In genomic region chr3:84732016-84732502, GRCm38 (mm10) we compare ENCODE assay signal across 9 mouse cellular contexts.
A peak's percentile ranks its signal among the peaks of the same experiment; 100 is the strongest.
DNase-seq lines count a peak whose midpoint lies in the region; ATAC-seq and TF ChIP-seq lines count a peak whose summit lies in the region.
"Had no signal": no experiment of that assay in that cellular context is flagged by ENCODE, and none has a peak within 500 bp of the region (broad histone marks: within the 10 kb centered on the region; RNA-seq: fewer than 3 reads in every experiment).

No protein-coding gene starts in this region.

- peak overlapping the region; percentile 20 for H3K4me3 ChIP-seq in hindbrain, postnatal 0 days (ENCODE audit: low read length)
- H3K4me3 ChIP-seq in midbrain, postnatal 0 days (ENCODE audit: low read depth, low read length), result no peak overlapping the region; the same call in 1 of the 2 replicates
- H3K4me3 ChIP-seq: erythroblast, embryonic 14.5 days had no signal

- H3K36me3 ChIP-seq in hindbrain, postnatal 0 days (ENCODE audit: insufficient read depth, low read length), result no peaks in the 10 kb centered on the region
- no peaks in the 10 kb centered on the region for H3K36me3 ChIP-seq in midbrain, postnatal 0 days (ENCODE audit: insufficient read depth, low read length)

- ATAC-seq in cerebellum, adult (ENCODE audit: insufficient number of reproducible peaks, low FRiP score, low TSS enrichment), result peak; percentile 54; the same call in 1 of the 2 replicates
- peak; percentile 81 for ATAC-seq in hindbrain, postnatal 0 days
- peak; percentile 52; the same call in 1 of the 2 replicates for ATAC-seq in midbrain, postnatal 0 days (ENCODE audit: low FRiP score)
- no peak for ATAC-seq in megakaryocyte-erythroid progenitor cell, adult 5-6 weeks (replicated peaks; ENCODE audit: low FRiP score, low TSS enrichment, poor library complexity, severe bottlenecking)
- ATAC-seq in erythroid progenitor cell, adult 5-6 weeks (replicated peaks; ENCODE audit: low FRiP score, poor library complexity, severe bottlenecking), result no peak

- 2% methylated on average over 20 of the region's 20 CpGs for WGBS in hindbrain, postnatal 0 days
- WGBS in midbrain, postnatal 0 days, result 2% methylated on average over 20 of the region's 20 CpGs

- H3K9ac ChIP-seq in hindbrain, postnatal 0 days (replicated peaks; ENCODE audit: low read length), result peak overlapping the region; percentile 19
- no peak overlapping the region for H3K9ac ChIP-seq in midbrain, postnatal 0 days (replicated peaks; ENCODE audit: low read length, poor library complexity, severe bottlenecking)

- no peaks in the 10 kb centered on the region for H3K9me3 ChIP-seq in hindbrain, postnatal 0 days (ENCODE audit: low read length)
- no peaks in the 10 kb centered on the region for H3K9me3 ChIP-seq in midbrain, postnatal 0 days (ENCODE audit: low read length)

- H3K4me1 ChIP-seq in hindbrain, postnatal 0 days (ENCODE audit: insufficient read depth, low read length), result peaks cover 19% of the 10 kb centered on the region
- peaks cover 4% of the 10 kb centered on the region; the same call in 1 of the 2 replicates for H3K4me1 ChIP-seq in midbrain, postnatal 0 days (ENCODE audit: insufficient read depth, low read length)

- no peaks in the 10 kb centered on the region for H3K27me3 ChIP-seq in hindbrain, postnatal 0 days (ENCODE audit: insufficient read depth, low read length)
- 0 out of 2 replicates have a peak, but pooled peaks cover 6% of the 10 kb centered on the region for H3K27me3 ChIP-seq in midbrain, postnatal 0 days (ENCODE audit: insufficient read depth, low read length)

- H3K27ac ChIP-seq in hindbrain, postnatal 0 days, result peak overlapping the region; percentile 75
- H3K27ac ChIP-seq in midbrain, postnatal 0 days (ENCODE audit: low read depth, low read length), result peak overlapping the region; percentile 62

- H3K4me2 ChIP-seq in hindbrain, postnatal 0 days (ENCODE audit: low read depth, low read length), result peak overlapping the region; percentile 54
- H3K4me2 ChIP-seq in midbrain, postnatal 0 days (ENCODE audit: low read depth, low read length, poor library complexity, severe bottlenecking), result peak overlapping the region; percentile 41

- TF ChIP-seq CTCF in hindbrain, postnatal 0 days (IDR thresholded peaks at IDR 0.05; ENCODE audit: low read depth), result no peak
- TF ChIP-seq CTCF in midbrain, postnatal 0 days (IDR thresholded peaks at IDR 0.05), result no peak

- no peak for DNase-seq in cerebellum, adult 11-12 months
- DNase-seq in right cerebral cortex, postnatal 4 days, result peak; percentile 19
- no peak for DNase-seq in right cerebral cortex, postnatal 14 days
- DNase-seq in hindbrain, postnatal 0 days (ENCODE audit: low spot score), result peak; percentile 75
- peak; percentile 74 for DNase-seq in midbrain, postnatal 0 days (ENCODE audit: low spot score)

Comparison
In these comparisons a context has a peak if more than half of its experiments do, and no peak if none do; other contexts are left out.
1. DNase-seq: peak in right cerebral cortex, postnatal 4 days (single experiment), hindbrain, postnatal 0 days (single experiment) and midbrain, postnatal 0 days (single experiment); none in cerebellum, adult 11-12 months (single experiment) and right cerebral cortex, postnatal 14 days (single experiment).
2. ATAC-seq: peak in cerebellum, adult (single experiment), hindbrain, postnatal 0 days (single experiment) and midbrain, postnatal 0 days (single experiment); none in megakaryocyte-erythroid progenitor cell, adult 5-6 weeks (single experiment) and erythroid progenitor cell, adult 5-6 weeks (single experiment).